Mouse (Mus musculus): Measurements from ENCODE around the gene Gprc5a. TPM values are rescaled to one million over a fixed set of nuclear protein-coding genes. Genes with fewer than 3 reads are reported as not detected.
A peak's percentile ranks its signal among the peaks of the same experiment; 100 is the strongest.

The Gprc5a gene
- polyA plus RNA-seq, 1 experiment: 73.7 TPM

- Histone ChIP-seq H3K27ac (ENCODE audit: insufficient read depth, low read depth, low read length) (no peak overlapping the region), H3K36me3 (ENCODE audit: control insufficient read depth, insufficient read depth, low read length) (no peaks in the 10 kb centered on the region), H3K4me3 (ENCODE audit: low read depth, low read length) (no peak overlapping the region), H3K4me1 (ENCODE audit: control insufficient read depth, insufficient read depth, insufficient read length, low read length) (peaks cover 5% of the 10 kb centered on the region), H3K27me3 (ENCODE audit: control insufficient read depth, insufficient read depth, low read length) (no peaks in the 10 kb centered on the region; the same call in 1 of the 2 replicates)
- no peak for TF ChIP-seq CTCF (IDR thresholded peaks at IDR 0.05; ENCODE audit: extremely low read depth, insufficient read length, insufficient replicate concordance, low read depth, low read length)
- 0 out of 2 replicates have a peak, but pooled peaks have one; percentile 11 for TF ChIP-seq POLR2A (IDR thresholded peaks at IDR 0.05; ENCODE audit: low read depth, low read length)
- WGBS: 55% methylated on average over 16 of the region's 16 CpGs
Observed at GRCm38 (mm10) chr6:135048956-135049355, 16.5 kb upstream of the Gprc5a start.

- Histone ChIP-seq H3K27me3 (ENCODE audit: control insufficient read depth, insufficient read depth, low read length) (no peaks in the 10 kb centered on the region), H3K4me1 (ENCODE audit: control insufficient read depth, insufficient read depth, insufficient read length, low read length) (peaks cover 4% of the 10 kb centered on the region), H3K27ac (ENCODE audit: insufficient read depth, low read depth, low read length) (no peak overlapping the region), H3K4me3 (ENCODE audit: low read depth, low read length) (no peak overlapping the region), H3K36me3 (ENCODE audit: control insufficient read depth, insufficient read depth, low read length) (no peaks in the 10 kb centered on the region)
- TF ChIP-seq POLR2A (IDR thresholded peaks at IDR 0.05; ENCODE audit: low read depth, low read length) (no peak), CTCF (IDR thresholded peaks at IDR 0.05; ENCODE audit: extremely low read depth, insufficient read length, insufficient replicate concordance, low read depth, low read length) (no peak)
- WGBS: 69% methylated on average over 3 of the region's 3 CpGs
Observed at GRCm38 (mm10) chr6:135053789-135054188, 11.7 kb upstream of the Gprc5a start.

GRCm38 (mm10) chr6:135055882-135056281, 9.6 kb upstream of the Gprc5a start:
- H3K4me1 ChIP-seq (ENCODE audit: control insufficient read depth, insufficient read depth, insufficient read length, low read length): no peaks in the 10 kb centered on the region
- 30% methylated on average over 4 of the region's 4 CpGs for WGBS
- no peaks in the 10 kb centered on the region for H3K36me3 ChIP-seq (ENCODE audit: control insufficient read depth, insufficient read depth, low read length)
- TF ChIP-seq CTCF (IDR thresholded peaks at IDR 0.05; ENCODE audit: extremely low read depth, insufficient read length, insufficient replicate concordance, low read depth, low read length) (no peak), POLR2A (IDR thresholded peaks at IDR 0.05; ENCODE audit: low read depth, low read length) (no peak)
- H3K27me3 ChIP-seq (ENCODE audit: control insufficient read depth, insufficient read depth, low read length): no peaks in the 10 kb centered on the region
- H3K27ac ChIP-seq (ENCODE audit: insufficient read depth, low read depth, low read length): no peak overlapping the region
- H3K4me3 ChIP-seq (ENCODE audit: low read depth, low read length): no peak overlapping the region

- TF ChIP-seq POLR2A (IDR thresholded peaks at IDR 0.05; ENCODE audit: low read depth, low read length) (no peak), CTCF (IDR thresholded peaks at IDR 0.05; ENCODE audit: extremely low read depth, insufficient read length, insufficient replicate concordance, low read depth, low read length) (no peak)
- 85% methylated on average over 4 of the region's 4 CpGs for WGBS
- Histone ChIP-seq H3K27me3 (ENCODE audit: control insufficient read depth, insufficient read depth, low read length) (no peaks in the 10 kb centered on the region), H3K4me3 (ENCODE audit: low read depth, low read length) (no peak overlapping the region), H3K27ac (ENCODE audit: insufficient read depth, low read depth, low read length) (peak overlapping the region; percentile 75), H3K4me1 (ENCODE audit: control insufficient read depth, insufficient read depth, insufficient read length, low read length) (0 out of 2 replicates have a peak, but pooled peaks cover 4% of the 10 kb centered on the region), H3K36me3 (ENCODE audit: control insufficient read depth, insufficient read depth, low read length) (no peaks in the 10 kb centered on the region)
Observed at GRCm38 (mm10) chr6:135060728-135061127, 4.7 kb upstream of the Gprc5a start.

- TF ChIP-seq CTCF (IDR thresholded peaks at IDR 0.05; ENCODE audit: extremely low read depth, insufficient read length, insufficient replicate concordance, low read depth, low read length): no peak
- TF ChIP-seq POLR2A (IDR thresholded peaks at IDR 0.05; ENCODE audit: low read depth, low read length): no peak
Observed at GRCm38 (mm10) chr6:135064621-135065020, 830 bp upstream of the Gprc5a start.

GRCm38 (mm10) chr6:135066795-135067445, 1.5 kb downstream of the Gprc5a start:
- Histone ChIP-seq H3K36me3 (ENCODE audit: control insufficient read depth, insufficient read depth, low read length) (no peaks in the 10 kb centered on the region), H3K4me3 (ENCODE audit: low read depth, low read length) (peak overlapping the region; percentile 37), H3K27ac (ENCODE audit: insufficient read depth, low read depth, low read length) (no peak overlapping the region), H3K27me3 (ENCODE audit: control insufficient read depth, insufficient read depth, low read length) (no peaks in the 10 kb centered on the region), H3K4me1 (ENCODE audit: control insufficient read depth, insufficient read depth, insufficient read length, low read length) (0 out of 2 replicates have a peak, but pooled peaks cover 2% of the 10 kb centered on the region)
- no peak for TF ChIP-seq CTCF (IDR thresholded peaks at IDR 0.05; ENCODE audit: extremely low read depth, insufficient read length, insufficient replicate concordance, low read depth, low read length)
- no peak for TF ChIP-seq POLR2A (IDR thresholded peaks at IDR 0.05; ENCODE audit: low read depth, low read length)
- 81% methylated on average over 6 of the region's 6 CpGs for WGBS

More at GRCm38 (mm10) chr6:135064621-135065020, 830 bp upstream of the Gprc5a start:
- 0 out of 2 replicates have a peak overlapping the region, but pooled peaks have one; percentile 42 for H3K27ac ChIP-seq (ENCODE audit: insufficient read depth, low read depth, low read length)
- H3K4me1 ChIP-seq (ENCODE audit: control insufficient read depth, insufficient read depth, insufficient read length, low read length): 0 out of 2 replicates have a peak, but pooled peaks cover 4% of the 10 kb centered on the region
- H3K27me3 ChIP-seq (ENCODE audit: control insufficient read depth, insufficient read depth, low read length): no peaks in the 10 kb centered on the region
- H3K4me3 ChIP-seq (ENCODE audit: low read depth, low read length): no peak overlapping the region
- whole genome bisulfite sequencing: 91% methylated on average over 12 of the region's 12 CpGs
- no peaks in the 10 kb centered on the region for H3K36me3 ChIP-seq (ENCODE audit: control insufficient read depth, insufficient read depth, low read length)

- Histone ChIP-seq H3K4me1 (ENCODE audit: control insufficient read depth, insufficient read depth, insufficient read length, low read length) (0 out of 2 replicates have a peak, but pooled peaks cover 2% of the 10 kb centered on the region), H3K4me3 (ENCODE audit: low read depth, low read length) (no peak overlapping the region), H3K36me3 (ENCODE audit: control insufficient read depth, insufficient read depth, low read length) (no peaks in the 10 kb centered on the region), H3K27me3 (ENCODE audit: control insufficient read depth, insufficient read depth, low read length) (no peaks in the 10 kb centered on the region), H3K27ac (ENCODE audit: insufficient read depth, low read depth, low read length) (no peak overlapping the region)
- TF ChIP-seq POLR2A (IDR thresholded peaks at IDR 0.05; ENCODE audit: low read depth, low read length) (no peak), CTCF (IDR thresholded peaks at IDR 0.05; ENCODE audit: extremely low read depth, insufficient read length, insufficient replicate concordance, low read depth, low read length) (no peak)
- WGBS: 81% methylated on average over 5 of the region's 5 CpGs
Observed at GRCm38 (mm10) chr6:135068221-135068620, 2.8 kb downstream of the Gprc5a start.

Measured in small intestine, adult 2 months (tissue).